Mouse (Mus musculus) inflammation-experienced regulatory T-cells, adult 6 months (primary cell): ENCODE measurements around the gene St8sia1. TPM values are rescaled to one million over a fixed set of nuclear protein-coding genes. Genes with fewer than 3 reads are reported as not detected.

Experiments
- ATAC-seq: one replicate; pipeline ENCODE4 v1.8.0; 2017
- polyA plus RNA-seq, 3 experiments: library from polyadenylated mRNA; unstranded; fragments of 100-300 nt; shearing (Covaris generic); gene quantifications; one replicate each; pipeline ENCODE4 v1.2.1; 2017

Gene St8sia1
- polyA plus RNA-seq, 3 experiments from 2014 or later, result 1.3 to 14.6 (median 12.7) TPM

GRCm38 (mm10) chr6:142818306-142818705, 145.9 kb downstream of the St8sia1 start:
- no peak for ATAC-seq

- ATAC-seq, result no peak
These were observed 148.7 kb downstream of the St8sia1 start for GRCm38 (mm10) chr6:142815513-142815912.

- ATAC-seq, result peak; percentile 82
These were observed 149.7 kb downstream of the St8sia1 start for GRCm38 (mm10) chr6:142814495-142814921.

- ATAC-seq, result no peak
These were observed 150.2 kb downstream of the St8sia1 start for GRCm38 (mm10) chr6:142814011-142814410.

GRCm38 (mm10) chr6:142812969-142813368, 151.3 kb downstream of the St8sia1 start:
- no peak for ATAC-seq

DNA sequence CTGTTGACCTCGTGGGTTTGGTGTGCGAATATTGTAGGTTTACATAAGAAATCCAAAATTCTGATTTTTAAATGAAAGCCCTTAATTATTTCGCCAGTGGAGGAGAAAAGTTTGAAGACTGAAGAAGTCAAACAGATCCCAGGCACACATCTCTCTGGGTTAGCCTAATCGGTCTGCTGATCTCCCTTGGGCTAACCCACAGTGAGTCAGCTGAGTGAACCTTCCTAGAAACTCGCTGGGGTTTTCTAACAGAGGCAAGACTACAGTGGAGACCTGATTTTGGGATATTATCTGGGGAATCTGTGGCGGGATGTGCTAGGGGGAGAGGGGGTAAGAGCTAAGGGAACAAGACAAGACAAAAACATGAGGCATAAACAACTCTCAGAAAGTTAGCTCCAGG, 154.0 kb downstream of the St8sia1 start:
- no peak for ATAC-seq

GRCm38 (mm10) chr6:142809373-142810098, 154.7 kb downstream of the St8sia1 start:
- ATAC-seq, result peak; percentile 78

GRCm38 (mm10) chr6:142806326-142806725, 157.9 kb downstream of the St8sia1 start:
- ATAC-seq, result no peak

DNA sequence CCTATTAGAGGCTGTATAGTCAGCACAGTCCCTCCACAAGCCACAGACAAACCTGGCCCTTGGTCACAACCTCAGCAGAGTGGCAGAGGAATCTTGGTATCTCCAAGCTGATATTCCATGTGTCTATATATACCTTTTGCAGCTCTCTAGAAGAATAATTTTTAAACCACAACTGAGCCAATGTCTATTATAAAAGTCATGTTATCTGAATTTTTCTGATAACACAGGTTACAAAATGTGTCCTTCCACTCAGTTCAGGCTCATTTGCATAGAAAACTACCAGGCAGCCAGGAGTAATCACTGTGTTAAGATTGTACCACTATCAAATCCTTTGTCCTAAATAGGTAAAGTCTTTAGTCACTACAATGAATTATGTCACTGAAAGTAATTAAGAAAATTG, 159.8 kb downstream of the St8sia1 start, which contains the start of gene Sult6b2:
TSS of gene Sult6b2 (minus strand) at position 101 of the 400 bp plus-strand sequence.
- ATAC-seq, result no peak

DNA sequence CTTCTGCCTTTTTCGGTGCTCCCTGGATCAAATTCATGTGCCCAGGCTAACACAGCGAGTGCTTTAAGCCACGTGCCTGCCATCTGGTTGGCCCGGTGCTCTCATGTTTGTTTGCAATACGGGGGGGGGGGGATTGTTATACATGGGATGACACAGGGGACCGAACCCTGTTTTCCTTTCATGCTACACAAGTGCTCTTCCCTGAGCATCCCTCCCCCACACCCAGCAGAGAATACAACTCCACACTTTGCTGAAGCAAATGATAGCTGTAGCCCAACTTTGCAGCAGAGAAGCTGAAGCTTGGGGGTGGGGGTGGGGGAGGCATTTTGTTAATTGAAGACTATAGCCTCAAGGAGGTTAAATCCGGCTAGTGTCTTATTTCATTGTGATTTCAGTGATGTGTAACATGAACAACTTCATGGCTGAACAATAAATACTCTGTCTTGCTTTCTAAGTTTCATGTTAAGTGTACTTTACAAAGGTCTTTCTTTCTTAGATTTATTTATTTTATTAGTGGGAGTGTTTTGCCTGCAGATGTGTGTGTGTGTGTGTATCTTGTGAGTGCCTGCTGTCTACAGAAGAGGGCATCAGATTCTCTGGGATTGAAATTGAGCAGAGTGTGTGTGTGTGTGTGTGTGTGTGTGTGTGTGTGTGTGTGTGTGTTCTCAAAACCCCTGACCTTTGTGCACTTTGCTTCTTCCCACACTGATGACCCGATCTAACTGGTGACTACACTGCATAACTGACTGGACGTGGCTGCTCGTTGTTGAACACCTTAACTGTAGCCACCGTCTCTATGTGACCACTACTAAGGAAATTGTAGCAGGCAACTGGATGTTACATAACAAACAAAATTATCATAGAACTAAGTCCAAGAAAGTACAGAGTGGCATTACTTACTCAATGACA, 161.4 kb downstream of the St8sia1 start:
- no peak for ATAC-seq

DNA sequence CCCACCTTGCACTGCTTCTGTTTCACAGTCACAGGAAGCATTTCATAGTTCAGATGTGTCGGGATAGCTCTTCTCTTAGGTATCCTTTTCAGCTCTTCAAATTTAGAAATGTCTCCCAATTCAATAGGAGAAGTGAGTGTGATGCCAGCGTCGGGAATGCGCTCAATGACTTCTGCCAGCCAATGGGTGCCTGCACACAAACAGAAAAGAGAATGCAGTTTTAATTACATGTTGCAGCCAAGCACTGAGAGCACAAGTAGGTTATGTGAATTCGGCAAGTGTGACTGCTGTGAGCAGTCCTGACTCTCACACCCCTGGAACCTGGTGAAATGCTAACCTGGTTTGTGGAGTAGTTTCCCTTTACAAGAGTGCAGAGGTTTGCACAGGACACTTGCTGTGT, 162.6 kb downstream of the St8sia1 start:
- ATAC-seq, result no peak

GRCm38 (mm10) chr6:142799704-142800374, 164.4 kb downstream of the St8sia1 start:
- ATAC-seq, result no peak

DNA sequence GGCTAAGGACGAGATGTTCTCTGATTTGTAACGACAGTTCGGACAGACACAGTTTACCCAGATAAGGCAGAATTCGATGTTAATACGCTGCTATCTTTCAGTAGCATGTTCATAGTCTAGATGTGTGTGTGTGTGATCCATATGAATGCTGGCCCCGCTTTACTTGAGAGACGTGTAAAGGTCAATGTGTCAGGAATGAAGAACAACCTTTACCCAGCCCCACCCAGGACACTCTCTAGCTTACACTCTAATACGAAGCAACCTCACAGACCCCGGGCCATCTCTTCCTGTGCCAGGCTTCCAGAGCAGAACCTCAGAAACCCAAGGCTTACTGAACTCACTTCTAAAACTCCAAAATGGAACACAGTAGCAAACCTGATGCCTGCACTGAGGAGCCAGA, 165.4 kb downstream of the St8sia1 start:
- no peak for ATAC-seq

GRCm38 (mm10) chr6:142797996-142798395, 166.3 kb downstream of the St8sia1 start:
- ATAC-seq, result no peak

DNA sequence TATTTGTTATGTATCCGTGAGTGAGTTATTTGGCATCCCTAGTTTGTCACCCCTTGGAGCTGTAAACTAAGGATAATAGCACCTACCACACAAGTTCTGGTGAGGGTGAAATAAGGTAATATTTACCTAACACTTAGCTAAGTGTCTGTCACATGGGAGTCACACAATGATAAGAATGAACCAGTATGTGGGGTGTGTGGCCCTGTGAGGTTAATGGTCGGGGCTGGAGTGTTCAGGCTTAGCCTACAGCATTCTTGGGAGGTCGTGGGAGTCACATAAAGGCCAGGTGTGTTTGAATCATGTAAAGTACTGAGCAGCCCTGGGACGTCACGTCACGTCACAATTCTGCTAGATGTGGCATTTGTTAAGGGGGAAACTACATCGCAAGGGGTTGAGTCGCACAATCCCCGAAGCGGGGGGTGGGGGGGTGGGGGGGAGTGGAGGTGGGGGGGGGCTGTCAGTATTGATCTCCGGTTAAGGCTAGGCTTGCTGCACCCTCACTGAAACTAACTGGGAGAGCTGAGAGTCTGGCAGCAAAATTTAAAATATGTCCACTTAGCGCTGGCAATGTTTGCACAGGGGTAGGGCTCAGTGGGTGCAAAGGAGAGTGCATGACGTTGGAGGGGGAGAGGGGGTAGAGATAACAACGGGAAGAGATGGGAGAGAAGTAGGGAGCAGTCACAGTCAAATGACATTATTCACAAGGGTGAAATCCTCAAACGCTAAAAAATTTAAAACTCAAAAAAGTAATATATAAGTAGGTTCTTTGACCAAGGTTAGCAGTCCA, 168.4 kb downstream of the St8sia1 start:
- no peak for ATAC-seq

DNA sequence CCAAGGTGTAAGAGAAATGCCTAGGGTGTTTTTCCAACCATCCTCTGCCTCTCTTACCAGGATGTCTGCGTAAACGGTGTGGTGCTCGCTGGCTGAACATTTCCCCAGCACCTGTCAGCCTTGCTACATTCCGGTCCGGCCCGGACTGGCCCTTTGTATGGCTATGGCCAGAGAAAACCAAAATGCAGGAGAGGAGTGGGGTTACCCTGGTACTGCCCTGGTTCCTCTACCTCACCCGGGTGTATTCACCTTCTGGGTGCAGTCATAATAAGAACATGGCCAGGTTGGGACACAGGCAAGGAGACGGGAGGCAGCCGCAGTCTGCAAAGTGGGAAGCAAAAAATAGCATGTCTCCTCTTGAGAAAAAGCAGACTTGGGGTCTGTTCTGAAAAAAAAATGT, 169.2 kb downstream of the St8sia1 start:
- ATAC-seq, result no peak

DNA sequence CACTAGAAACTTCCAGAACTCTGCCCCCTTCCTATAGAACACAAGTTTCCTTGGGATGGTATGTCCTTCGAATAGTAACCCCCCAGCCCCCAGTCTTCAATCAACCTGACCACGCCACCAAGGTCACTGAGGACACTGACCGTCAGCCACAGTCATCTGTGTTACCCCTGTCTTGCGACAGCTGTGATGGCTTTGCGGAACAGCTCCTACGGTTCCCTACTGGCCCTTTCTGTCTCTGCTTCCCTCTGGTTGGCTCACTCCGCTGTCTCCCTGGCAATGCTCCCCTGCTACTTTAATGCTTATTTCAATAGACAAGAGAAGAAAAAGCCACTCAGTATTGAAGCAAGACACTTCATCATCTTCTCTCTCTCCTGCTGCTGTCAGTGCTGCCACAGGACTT, 170.8 kb downstream of the St8sia1 start:
- no peak for ATAC-seq

GRCm38 (mm10) chr6:142792241-142792968, 171.8 kb downstream of the St8sia1 start:
- no peak for ATAC-seq

DNA sequence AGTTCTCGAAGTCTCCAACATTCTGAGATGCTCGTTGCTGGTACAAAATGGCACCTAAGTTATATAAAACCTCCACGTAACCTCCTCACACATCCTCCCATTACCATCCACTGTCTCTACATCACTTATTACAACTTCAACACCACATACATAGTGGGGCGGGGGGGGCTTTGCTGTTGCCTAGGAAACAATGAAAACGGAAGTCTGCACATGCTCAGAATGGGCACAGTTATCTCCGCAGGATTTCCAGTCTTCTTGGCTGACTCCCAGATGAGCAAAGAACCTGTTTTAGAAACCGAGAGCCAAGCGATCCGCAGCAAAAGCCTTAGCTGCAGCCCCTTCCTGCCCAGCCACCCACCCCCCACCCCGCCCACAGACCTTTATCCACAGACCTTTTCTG, 174.5 kb downstream of the St8sia1 start:
- no peak for ATAC-seq

DNA sequence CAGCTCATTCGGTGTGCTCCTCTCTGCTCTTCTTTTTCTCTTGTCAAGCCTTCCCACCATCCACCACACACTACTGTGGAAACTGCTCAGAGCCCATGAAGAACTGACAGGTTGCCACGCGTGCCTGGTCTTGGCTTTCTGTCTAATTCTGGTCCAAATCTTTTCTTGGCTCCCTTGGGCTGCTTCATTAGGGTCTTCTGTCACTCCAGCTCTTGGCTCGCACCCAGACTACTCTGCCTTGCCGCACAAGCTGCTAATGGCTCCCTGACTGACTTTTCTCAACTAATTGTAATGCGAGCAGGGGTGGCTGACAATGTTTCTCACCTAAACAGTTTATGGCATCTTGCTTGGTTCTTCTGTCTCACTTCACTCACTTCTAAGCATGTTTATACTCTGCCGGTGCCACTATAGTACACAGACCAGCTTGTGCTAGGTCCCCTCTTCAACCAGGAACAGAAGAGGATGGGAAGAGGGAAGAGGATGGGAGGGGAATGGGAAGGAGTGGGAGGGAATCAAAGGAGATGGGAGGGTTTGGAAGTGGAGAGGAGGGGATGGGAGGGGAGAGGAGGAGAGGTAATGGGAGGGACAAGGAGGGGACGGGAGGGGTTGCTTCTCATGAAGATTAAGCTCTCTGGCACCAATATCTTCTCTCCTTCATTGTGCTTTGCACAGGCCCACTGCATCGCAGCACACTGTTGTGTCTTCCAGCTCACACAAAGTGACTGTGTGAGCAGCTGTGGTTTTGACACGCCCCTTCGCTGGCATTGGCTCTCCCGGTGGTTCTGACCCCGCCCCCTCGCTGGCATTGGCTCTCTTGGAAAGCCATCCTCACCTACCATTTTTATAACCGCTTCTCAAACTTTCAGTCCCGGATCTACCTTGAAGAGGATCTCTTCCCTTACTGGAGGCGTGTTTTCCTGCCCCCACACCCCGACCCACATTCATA, 175.9 kb downstream of the St8sia1 start:
- ATAC-seq, result no peak
